Mouse (Mus musculus) embryonic facial prominence, embryonic 13.5 days (tissue): Measurements from ENCODE around the gene Gm49337. TPM values are rescaled to one million over a fixed set of nuclear protein-coding genes. Genes with fewer than 3 reads are reported as not detected.
A peak's percentile ranks its signal among the peaks of the same experiment; 100 is the strongest.

Source experiments
- ATAC-seq: fragments of 200-750 bp; cut with Nextera tagmentation; 2 replicates; pipeline ENCODE4 v1.8.0; 2017; ENCODE audit warnings: low read depth; ENCODE audit not compliant: insufficient number of reproducible peaks, insufficient read depth, low FRiP score, low TSS enrichment
- H3K27ac ChIP-seq: fragments of 300-500 bp; sonication (generic); 2 replicates; pipeline ENCODE4 v1.5.1; 2015; ENCODE audit warnings: moderate library complexity, mild to moderate bottlenecking, inconsistent platforms
- H3K27me3 ChIP-seq: fragments of 300-500 bp; sonication (generic); 2 replicates; pipeline ENCODE4 v1.6.1; 2015; ENCODE audit warnings: mild to moderate bottlenecking, inconsistent platforms
- H3K36me3 ChIP-seq: fragments of 300-500 bp; sonication (generic); 2 replicates; pipeline ENCODE4 v1.6.1; 2015; ENCODE audit warnings: mild to moderate bottlenecking, inconsistent platforms
- H3K4me1 ChIP-seq: fragments of 300-500 bp; sonication (generic); 2 replicates; pipeline ENCODE4 v1.6.1; 2015; ENCODE audit warnings: inconsistent platforms
- H3K4me2 ChIP-seq: fragments of 300-500 bp; sonication (generic); 2 replicates; pipeline ENCODE4 v1.6.1; 2015; ENCODE audit warnings: moderate library complexity, mild to moderate bottlenecking, inconsistent platforms
- H3K4me3 ChIP-seq: fragments of 300-500 bp; sonication (generic); 2 replicates; pipeline ENCODE4 v1.5.1; 2015; ENCODE audit warnings: mild to moderate bottlenecking, inconsistent platforms
- H3K9ac ChIP-seq: fragments of 300-500 bp; sonication (generic); 2 replicates; pipeline ENCODE4 v1.6.1; 2015; ENCODE audit warnings: mild to moderate bottlenecking, inconsistent platforms
- H3K9me3 ChIP-seq: fragments of 300-500 bp; sonication (generic); 2 replicates; pipeline ENCODE4 v1.6.1; 2016; ENCODE audit warnings: inconsistent platforms
- WGBS: fragments of 180-500 bp; shearing (Covaris S2); methylation state at CpG from one replicate; pipeline ENCODE4 v1.1.7; 2015; ENCODE audit warnings: mixed read lengths; 5-methylcytosine and 5-hydroxymethylcytosine counted together
- polyA plus RNA-seq: library from polyadenylated mRNA; unstranded; fragments of >200 nt; fragmentation: Nextera tagmentation; extraction: Ambion mirVana; gene quantifications from 2 replicates; pipeline ENCODE4 v1.2.1, GENCODE M21; 2015

The Gm49337 gene
- not detected in 2 replicates for polyA plus RNA-seq

DNA sequence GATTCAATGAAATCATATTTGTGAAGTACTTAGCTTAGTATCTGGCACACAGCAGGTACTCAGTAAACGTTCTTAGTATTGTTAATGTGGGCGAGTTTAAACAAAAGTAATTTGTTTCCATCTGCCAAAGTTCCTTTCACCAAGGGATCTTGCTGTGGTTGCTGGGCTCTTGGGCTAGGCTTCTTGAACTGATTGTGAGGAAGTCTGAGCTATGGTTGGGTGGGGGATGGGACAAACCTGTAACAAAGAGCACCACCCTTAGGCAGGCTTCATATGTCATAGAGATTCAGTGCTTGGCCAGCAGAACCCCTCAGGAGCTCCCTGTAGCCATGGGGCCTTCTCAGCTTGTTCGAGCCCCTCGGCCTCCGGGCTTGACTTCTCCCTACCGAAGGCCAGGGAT lies at the start of gene Gm49337, which contains the start of gene 1700042G07Rik:
Gene Gm49337 (plus strand): TSS at position 313 of the 400 bp plus-strand sequence.
Gene 1700042G07Rik (plus strand): TSS at position 301 of the 400 bp plus-strand sequence.
- no peak within 1 kb of the TSS for H3K4me2 ChIP-seq
- no peaks in the 10 kb centered on the region for H3K36me3 ChIP-seq
- H3K9me3 ChIP-seq, result no peaks in the 10 kb centered on the region
- no peaks in the 10 kb centered on the region for H3K27me3 ChIP-seq
- ATAC-seq, result no peak
- no peak within 1 kb of the TSS for H3K9ac ChIP-seq
- no peak within 1 kb of the TSS for H3K4me3 ChIP-seq
- no peak within 1 kb of the TSS for H3K27ac ChIP-seq
- H3K4me1 ChIP-seq, result peaks cover 36% of the 10 kb centered on the region
- WGBS, result 87% methylated on average over 6 of the region's 6 CpGs

DNA sequence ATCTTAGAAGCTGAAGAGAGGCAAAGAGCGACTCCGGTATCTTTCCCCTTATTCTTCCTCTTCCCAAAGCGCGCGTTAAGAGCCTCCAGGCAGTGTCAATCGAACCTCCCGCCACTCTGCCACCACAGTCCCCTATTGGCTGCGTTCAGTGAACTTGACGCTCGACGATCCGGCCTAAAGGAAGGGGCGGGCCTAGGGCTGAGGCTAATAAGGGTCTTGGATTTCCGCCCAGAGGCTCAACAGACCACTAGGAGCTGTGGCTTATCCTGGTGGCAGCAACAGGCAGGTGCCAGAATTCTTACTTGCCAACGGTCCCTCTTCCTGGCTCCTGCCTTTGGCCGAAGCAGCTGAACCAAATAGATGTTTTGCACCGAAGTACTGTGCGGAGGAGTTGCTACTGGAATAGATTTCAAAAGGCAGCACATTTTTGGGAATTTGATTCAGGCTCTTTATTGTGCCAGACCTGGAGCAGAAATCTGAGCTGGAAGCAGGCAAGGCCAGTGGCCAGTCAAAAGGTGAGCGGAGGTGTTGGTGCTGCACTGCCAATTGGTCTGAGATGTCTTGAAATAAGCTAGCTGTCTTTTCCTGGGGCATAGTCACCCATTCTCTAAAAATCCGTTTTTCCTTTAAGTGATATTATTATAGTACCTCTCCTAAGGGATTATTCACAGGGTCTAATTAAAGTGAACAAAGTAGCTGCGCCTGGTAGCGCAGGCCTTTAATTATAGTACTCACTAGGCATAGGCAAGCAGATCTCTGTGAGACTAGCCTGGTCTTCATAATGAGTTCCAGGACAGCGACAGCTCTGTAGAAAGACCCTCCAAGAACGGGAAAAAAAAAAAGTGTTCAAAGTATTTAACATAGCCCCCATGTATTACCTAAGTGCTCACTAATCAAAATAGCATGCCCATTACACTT lies 49.3 kb upstream of the Gm49337 start, which contains the start of the genes Rad54l and Pomgnt1:
Gene Rad54l (minus strand): TSS at position 89 of the 918 bp plus-strand sequence.
Gene Pomgnt1 (plus strand): TSS at position 239 of the 918 bp plus-strand sequence.
- peak within 1 kb of the TSS; percentile 76 for H3K9ac ChIP-seq
- ATAC-seq, result peak; percentile 93
- H3K4me2 ChIP-seq, result peak within 1 kb of the TSS; percentile 75
- H3K4me3 ChIP-seq, result peak within 1 kb of the TSS; percentile 62
- H3K9me3 ChIP-seq, result no peaks in the 10 kb centered on the region
- H3K27me3 ChIP-seq, result no peaks in the 10 kb centered on the region
- WGBS, result 4% methylated on average over 24 of the region's 24 CpGs
- H3K4me1 ChIP-seq, result peaks cover 18% of the 10 kb centered on the region; the same call in 1 of the 2 replicates
- H3K27ac ChIP-seq, result peak within 1 kb of the TSS; percentile 49
- peaks cover 7% of the 10 kb centered on the region; the same call in 1 of the 2 replicates for H3K36me3 ChIP-seq

DNA sequence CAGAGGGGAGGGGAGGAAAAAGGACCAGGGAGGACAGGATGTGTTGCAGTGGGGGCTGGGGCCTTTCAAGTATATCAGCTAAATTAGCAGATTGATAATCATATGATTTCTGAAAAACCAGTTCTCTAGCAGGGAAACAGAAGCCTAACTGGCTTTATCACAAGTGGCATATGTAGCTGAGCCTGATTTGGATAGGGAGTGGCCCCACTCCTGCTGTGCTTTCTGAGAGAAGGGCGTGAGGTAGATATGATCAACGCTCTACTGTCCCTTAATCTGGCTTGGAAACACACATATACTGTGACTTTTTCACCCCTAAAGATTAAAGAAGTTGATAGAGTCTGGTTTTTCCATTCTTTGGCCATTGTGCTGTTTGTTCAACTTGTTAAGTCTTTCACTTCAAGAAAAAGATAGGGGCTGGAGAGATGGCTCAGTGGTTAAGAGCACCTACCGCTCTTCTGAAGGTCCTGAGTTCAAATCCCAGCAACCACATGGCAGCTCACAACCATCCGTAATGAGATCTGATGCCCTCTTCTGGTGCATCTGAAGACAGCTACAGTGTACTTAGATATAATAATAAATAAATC lies 47.3 kb upstream of the Gm49337 start:
- 93% methylated on average over 4 of the region's 4 CpGs for WGBS

DNA sequence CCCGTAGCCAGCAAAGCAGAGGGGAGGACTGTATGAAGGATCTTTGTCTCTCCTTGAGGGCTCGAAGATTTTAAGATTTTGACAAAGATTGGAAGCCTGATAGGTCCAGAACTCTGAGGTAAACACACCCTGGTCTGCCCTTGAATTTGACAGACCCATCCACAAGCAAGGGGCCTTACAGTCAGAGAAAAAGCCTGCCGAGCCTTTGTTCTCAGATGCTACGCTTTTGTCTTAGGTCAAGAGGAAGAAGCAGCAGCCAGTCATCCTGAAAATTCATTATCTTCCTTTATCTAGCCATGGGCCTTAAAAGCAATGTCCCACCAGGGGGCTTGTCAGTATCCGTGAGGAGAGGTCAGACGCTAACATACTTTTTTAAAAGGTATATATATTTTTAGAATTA lies 45.2 kb upstream of the Gm49337 start:
- ATAC-seq, result no peak
- Histone ChIP-seq H3K27me3 (no peaks in the 10 kb centered on the region), H3K27ac (no peak overlapping the region), H3K9me3 (no peaks in the 10 kb centered on the region), H3K4me2 (no peak overlapping the region), H3K9ac (no peak overlapping the region), H3K4me3 (no peak overlapping the region), H3K4me1 (peaks cover 13% of the 10 kb centered on the region; the same call in 1 of the 2 replicates), H3K36me3 (no peaks in the 10 kb centered on the region)
- WGBS, result 76% methylated on average over 6 of the region's 6 CpGs

More for the DNA sequence above, 47.3 kb upstream of the Gm49337 start:
- Histone ChIP-seq H3K27me3 (no peaks in the 10 kb centered on the region), H3K27ac (no peak overlapping the region), H3K4me2 (no peak overlapping the region), H3K4me1 (peaks cover 18% of the 10 kb centered on the region; the same call in 1 of the 2 replicates), H3K36me3 (no peaks in the 10 kb centered on the region), H3K4me3 (no peak overlapping the region), H3K9ac (no peak overlapping the region), H3K9me3 (no peaks in the 10 kb centered on the region)
- ATAC-seq, result no peak

DNA sequence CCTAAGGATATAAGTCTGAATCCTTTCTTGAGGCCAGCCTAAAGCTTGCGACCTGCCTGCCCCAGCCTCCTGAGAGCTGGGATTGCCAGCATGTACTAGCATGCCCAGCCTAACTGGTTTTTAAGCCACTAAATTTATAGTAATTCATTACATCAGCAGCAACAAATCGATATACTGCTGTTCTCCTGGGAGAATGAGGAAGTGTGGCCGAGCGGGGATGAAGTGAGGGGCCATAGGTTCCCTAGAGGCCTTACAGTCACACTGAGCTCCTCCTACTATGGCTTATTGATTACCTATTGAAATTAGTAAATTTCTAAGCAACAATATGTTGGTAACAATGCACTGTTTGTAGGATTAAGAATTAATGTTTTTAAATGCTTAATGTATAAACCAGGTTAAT lies 40.1 kb upstream of the Gm49337 start:
- ATAC-seq, result no peak
- Histone ChIP-seq H3K9ac (no peak overlapping the region; the same call in 1 of the 2 replicates), H3K4me1 (peaks cover 3% of the 10 kb centered on the region; the same call in 1 of the 2 replicates), H3K27ac (no peak overlapping the region), H3K9me3 (no peaks in the 10 kb centered on the region), H3K4me2 (no peak overlapping the region), H3K4me3 (no peak overlapping the region), H3K36me3 (0 out of 2 replicates have a peak, but pooled peaks cover 8% of the 10 kb centered on the region), H3K27me3 (no peaks in the 10 kb centered on the region)
- WGBS, result 75% methylated on average over 4 of the region's 4 CpGs

DNA sequence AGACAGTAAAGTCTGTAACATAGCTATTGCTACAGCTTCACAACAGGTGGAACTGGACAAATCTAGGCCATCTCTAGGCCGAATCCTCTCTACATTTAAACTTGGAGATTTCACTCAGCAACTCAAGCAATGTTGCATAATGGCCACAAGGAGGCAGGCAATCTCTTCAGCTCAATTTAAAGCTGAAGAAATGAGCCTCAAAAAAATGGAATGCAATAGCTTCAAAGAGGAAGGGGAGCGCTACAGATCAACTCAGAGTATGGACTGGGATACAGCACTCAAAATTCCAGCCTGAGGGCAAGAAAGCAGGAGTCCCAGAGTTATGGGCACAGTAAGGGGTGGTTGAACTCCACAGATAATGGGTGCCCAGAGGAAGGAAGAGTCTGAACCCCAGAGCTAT lies 38.2 kb upstream of the Gm49337 start:
- 35% methylated on average over 2 of the region's 2 CpGs for WGBS
- Histone ChIP-seq H3K9ac (no peak overlapping the region), H3K27ac (no peak overlapping the region), H3K4me2 (no peak overlapping the region), H3K27me3 (no peaks in the 10 kb centered on the region), H3K4me1 (peaks cover 3% of the 10 kb centered on the region; the same call in 1 of the 2 replicates), H3K9me3 (no peaks in the 10 kb centered on the region), H3K4me3 (no peak overlapping the region), H3K36me3 (0 out of 2 replicates have a peak, but pooled peaks cover 8% of the 10 kb centered on the region)
- no peak for ATAC-seq

DNA sequence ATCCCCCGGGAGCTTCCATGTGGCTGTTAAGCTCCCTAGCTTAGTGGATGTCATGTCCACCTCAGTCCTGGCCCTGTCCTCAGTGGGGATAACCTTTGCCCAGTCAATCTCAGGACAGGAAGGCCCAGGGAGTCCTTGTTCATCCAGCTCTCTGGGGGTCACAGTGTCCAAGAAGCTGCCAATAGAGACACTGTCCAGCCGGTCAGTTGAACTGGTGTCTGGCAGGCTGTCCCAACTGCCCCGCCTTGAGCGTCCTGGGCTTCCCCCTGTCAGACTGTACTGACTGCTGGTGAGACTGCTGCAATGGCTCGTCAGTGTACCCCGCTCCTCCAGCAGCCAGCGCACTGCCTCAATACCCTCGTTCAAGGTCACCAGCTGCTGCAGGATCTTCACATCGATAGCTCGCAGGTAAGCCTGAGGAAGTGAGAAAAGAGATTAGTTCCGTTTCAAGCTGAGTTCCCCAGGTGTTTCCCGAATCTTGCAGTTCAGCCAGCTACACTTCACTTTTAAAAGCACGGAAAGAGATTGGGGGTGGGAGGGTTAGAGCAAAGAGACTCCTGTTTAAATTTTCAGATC lies 35.7 kb upstream of the Gm49337 start:
- 56% methylated on average over 13 of the region's 13 CpGs for WGBS
- Histone ChIP-seq H3K27me3 (no peaks in the 10 kb centered on the region), H3K9ac (no peak overlapping the region), H3K4me3 (no peak overlapping the region), H3K4me1 (peaks cover 3% of the 10 kb centered on the region; the same call in 1 of the 2 replicates), H3K4me2 (no peak overlapping the region), H3K36me3 (0 out of 2 replicates have a peak, but pooled peaks cover 8% of the 10 kb centered on the region), H3K9me3 (no peaks in the 10 kb centered on the region), H3K27ac (no peak overlapping the region)
- peak; percentile 43; the same call in 1 of the 2 replicates for ATAC-seq

DNA sequence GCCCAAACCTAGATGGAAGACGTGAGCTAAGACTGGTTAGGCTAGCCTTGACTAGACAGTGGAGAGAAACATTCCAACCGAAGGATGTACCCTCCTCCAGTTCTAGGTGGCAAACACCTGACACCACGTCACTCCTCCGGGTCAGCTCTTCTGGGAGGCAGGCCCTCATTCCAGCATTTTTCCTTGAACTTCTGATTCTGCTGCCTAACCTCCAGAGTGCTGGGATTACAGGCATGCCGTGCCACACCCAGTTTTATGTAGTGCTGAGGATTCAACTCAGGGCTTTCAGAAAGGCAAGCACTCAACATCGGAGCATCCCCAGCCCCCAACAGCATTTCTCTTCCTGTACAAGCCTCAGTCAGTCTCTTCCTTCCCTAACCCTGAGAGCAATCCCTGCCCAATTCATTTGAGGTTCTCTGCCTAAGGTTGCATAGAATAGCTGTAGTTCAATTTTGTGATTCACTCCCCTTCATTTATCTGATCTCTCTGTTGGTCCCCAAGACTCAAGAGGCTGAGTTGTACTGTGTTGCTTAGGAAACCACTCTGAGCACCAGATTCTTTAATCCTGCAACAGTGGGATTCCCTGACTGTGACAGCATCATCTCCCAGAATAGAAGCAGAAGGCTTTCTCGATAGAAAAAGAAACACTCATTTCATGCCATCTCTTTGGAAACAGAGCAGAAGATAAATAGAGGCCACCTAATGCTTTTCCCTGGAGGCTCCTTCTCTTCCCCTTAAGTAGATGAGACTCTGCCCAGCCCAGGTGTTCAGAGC lies 32.2 kb upstream of the Gm49337 start:
- no peaks in the 10 kb centered on the region for H3K9me3 ChIP-seq
- ATAC-seq, result no peak
- H3K4me3 ChIP-seq, result no peak overlapping the region
- peaks cover 6% of the 10 kb centered on the region; the same call in 1 of the 2 replicates for H3K27me3 ChIP-seq
- no peak overlapping the region for H3K4me2 ChIP-seq
- 0 out of 2 replicates have a peak, but pooled peaks cover 8% of the 10 kb centered on the region for H3K36me3 ChIP-seq
- peaks cover 14% of the 10 kb centered on the region for H3K4me1 ChIP-seq
- no peak overlapping the region; the same call in 1 of the 2 replicates for H3K9ac ChIP-seq
- WGBS, result 78% methylated on average over 7 of the region's 7 CpGs
- H3K27ac ChIP-seq, result no peak overlapping the region

DNA sequence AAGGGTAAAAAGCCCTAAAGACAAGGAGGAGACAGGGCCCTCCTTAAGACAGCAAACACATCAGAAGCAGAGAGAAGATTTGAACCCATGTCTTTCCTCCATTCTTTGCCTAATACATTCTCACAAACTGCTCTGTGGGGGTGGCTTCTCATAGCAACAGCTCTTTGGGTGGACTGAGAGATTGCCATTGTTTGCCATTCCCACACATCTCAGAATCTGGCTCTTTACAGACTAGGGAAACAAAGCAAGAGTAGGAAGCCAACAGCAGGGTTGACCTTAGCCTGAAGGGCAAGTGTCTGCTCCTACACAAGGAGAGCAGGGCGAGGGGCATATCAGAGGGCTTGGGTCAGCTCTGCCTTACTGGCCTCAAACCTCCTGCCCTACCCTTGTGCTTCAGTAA lies 31.4 kb upstream of the Gm49337 start:
- Histone ChIP-seq H3K9me3 (no peaks in the 10 kb centered on the region), H3K27ac (no peak overlapping the region), H3K27me3 (peaks cover 6% of the 10 kb centered on the region; the same call in 1 of the 2 replicates), H3K4me2 (no peak overlapping the region), H3K36me3 (0 out of 2 replicates have a peak, but pooled peaks cover 5% of the 10 kb centered on the region), H3K9ac (no peak overlapping the region; the same call in 1 of the 2 replicates), H3K4me3 (no peak overlapping the region), H3K4me1 (peaks cover 14% of the 10 kb centered on the region)
- ATAC-seq, result no peak
- 80% methylated on average over 1 of the region's 1 CpGs for WGBS

DNA sequence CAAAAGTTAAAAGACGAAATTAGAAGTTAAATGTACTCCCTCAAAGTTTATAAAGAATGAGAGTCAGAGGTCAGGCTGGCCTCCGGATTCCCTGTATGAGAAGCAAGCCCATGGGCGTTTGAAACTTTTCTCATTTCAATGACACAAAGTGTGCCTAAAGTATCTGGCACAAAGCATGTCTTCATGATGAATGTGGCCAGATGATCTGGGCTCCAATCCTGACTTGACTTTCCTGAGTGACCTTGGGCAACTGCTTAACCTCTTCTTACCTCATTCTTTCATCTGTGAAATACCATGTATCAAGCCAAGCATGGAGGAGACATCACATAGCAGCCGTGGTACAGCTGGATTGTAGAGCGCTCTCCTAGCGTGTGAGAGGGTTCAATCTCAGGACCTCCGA lies 30.9 kb upstream of the Gm49337 start:
- no peaks in the 10 kb centered on the region for H3K9me3 ChIP-seq
- no peak overlapping the region for H3K4me3 ChIP-seq
- H3K9ac ChIP-seq, result no peak overlapping the region
- WGBS, result 81% methylated on average over 7 of the region's 7 CpGs
- H3K27me3 ChIP-seq, result peaks cover 6% of the 10 kb centered on the region; the same call in 1 of the 2 replicates
- H3K4me2 ChIP-seq, result no peak overlapping the region
- ATAC-seq, result no peak
- H3K36me3 ChIP-seq, result 0 out of 2 replicates have a peak, but pooled peaks cover 2% of the 10 kb centered on the region
- peaks cover 14% of the 10 kb centered on the region for H3K4me1 ChIP-seq
- H3K27ac ChIP-seq, result no peak overlapping the region
